Mouse (Mus musculus) heart, postnatal 36 days (tissue): ENCODE data around the gene Gda. TPM values are rescaled to one million over a fixed set of nuclear protein-coding genes. Genes with fewer than 3 reads are reported as not detected.

Source experiments
- DNase-seq, 2 experiments: peaks; one replicate each; pipeline ENCODE4 v3.0.0; 2021 to 2022
- intact Hi-C: fragments of 180-260 bp; cut with DNase I; formaldehyde crosslinking; loops from one replicate; pipeline ENCODE4 v1.15.1; 2025
- total RNA-seq, 2 experiments: library from RNA; stranded (reverse); gene quantifications; 2 replicates each; pipeline ENCODE4 v1.2.3; 2021

The Gda gene
- total RNA-seq, 2 experiments from 2014 or later, result 14.8 to 18.6 TPM

DNA sequence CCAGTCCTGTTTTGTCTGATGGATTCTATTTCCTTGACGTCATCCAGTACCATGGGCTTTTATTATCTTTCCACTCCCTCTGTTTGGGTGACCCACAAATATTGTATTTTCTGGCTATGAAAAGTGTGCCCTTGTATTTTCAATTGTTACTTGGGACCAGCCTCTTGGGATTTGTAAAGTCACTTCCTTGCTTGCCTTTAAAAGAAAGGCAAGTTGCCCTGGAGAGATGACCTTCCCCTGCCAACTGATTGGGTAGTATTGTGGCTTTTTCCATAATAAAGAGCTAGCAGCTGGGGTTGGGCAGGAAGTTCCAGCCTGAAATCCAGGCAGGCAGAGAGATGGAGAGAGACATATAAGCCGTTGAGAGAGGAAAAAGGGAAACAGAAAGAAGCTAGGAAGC, 91.5 kb downstream of the Gda start:
- intact Hi-C loops, result loop anchor here (5.0 kb wide), 1 partner anchor 76 kb away; no protein-coding TSS in a partner anchor
- no peak for DNase-seq

DNA sequence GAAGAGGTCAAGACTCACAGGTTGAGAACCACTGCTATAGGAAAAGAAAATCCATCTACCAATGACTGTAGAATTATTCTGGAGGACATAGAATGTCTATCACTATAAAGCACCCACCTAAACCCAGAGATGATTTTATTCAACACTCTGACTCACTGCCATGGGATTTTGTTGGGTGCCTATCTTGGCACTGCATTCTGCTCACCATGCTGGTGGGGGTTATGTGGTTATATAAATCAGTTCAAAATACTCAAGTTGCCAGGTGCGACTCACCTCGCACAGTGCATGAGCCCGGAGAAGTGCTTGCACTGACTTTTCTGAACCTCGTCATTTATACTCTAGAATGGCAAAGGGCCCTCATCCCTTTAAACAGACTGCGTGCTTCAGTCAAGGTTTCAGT, 94.0 kb downstream of the Gda start:
- no peak for DNase-seq
- intact Hi-C loops, result loop anchor here (10.0 kb wide), 1 partner anchor 276 kb away; the partner anchor contains the start of genes 1110059E24Rik and Abhd17b

DNA sequence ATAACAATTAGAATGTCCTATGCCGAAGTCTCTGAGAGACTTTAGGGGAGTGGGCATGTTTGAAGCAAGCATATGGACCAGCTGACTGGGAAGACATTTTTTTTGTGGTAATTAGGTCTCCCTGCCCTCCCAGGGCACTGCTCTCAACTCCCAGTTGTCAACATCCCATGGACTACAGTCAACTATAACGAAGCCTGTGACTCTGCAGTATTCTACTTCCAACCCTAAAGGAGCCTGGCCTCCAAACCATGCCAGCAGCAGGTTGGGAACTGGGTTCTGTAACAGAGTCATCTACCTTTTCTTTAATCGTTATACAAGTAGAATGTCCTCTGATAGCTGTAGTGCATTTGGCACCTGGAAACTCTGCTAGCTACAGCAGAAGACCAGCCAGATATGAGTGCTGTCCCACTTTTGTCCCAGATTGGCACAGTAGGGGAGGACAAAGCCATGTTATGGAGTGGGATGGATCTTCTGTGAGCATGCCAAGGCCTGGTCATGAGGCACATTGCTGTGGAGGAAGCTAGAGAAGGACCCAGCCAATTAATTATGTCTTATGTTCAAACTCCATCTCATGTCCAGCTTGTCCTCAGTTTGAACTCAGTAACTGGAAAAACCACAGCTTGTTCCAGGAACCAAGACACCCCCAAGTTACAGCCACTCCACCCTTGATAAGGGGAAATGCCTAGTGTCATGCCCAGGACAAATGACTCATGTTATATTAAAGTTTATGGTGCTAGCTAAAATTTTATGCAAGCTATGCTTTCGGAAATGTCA, 96.6 kb downstream of the Gda start:
- DNase-seq, result peak; percentile 34 to 40
- intact Hi-C loops, result loop anchor here (10.0 kb wide), 1 partner anchor 278 kb away; the partner anchor contains the start of genes 1110059E24Rik and Abhd17b

GRCm38 (mm10) chr19:21373073-21373755, 100.0 kb downstream of the Gda start:
- DNase-seq, result peak; percentile 34 to 43
- intact Hi-C loops, result loop anchor here (1.0 to 10.0 kb wide), 8 partner anchors 99 to 929 kb away; partner anchors contain the start of genes 1110059E24Rik, Abhd17b and Zfand5

DNA sequence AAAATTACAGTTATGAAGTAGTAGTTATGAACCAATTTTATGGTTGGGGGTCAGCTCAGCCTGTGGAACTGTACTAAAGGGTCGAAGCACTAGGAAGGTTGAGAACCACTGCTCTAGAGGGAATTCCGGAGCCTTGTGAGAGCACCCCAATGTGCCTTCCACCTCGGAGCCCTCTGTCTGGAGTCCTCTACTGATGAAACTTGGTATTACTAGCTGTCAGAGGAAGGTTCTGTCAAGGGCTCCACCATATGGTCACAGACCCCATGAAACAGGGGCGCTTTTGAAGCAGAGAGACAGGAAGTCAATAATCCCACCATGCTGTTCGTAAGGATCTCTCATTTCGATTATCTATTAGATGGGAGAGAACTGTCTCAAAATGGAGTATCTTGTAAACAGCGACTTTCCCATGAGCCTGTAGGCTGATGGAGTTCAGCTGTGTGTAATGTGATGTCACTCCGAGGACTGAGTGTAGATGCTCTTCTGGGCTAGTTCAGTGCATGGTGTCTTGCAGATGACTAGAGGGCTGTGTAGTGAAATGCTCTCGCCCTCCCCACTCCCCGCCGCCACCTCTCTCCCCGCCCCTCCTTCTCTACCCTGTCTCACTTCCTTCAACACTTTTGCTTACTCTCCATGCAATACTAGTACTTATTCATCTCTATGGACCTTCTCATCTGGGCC, 100.7 kb downstream of the Gda start:
- intact Hi-C loops, result loop anchor here (1.0 to 10.0 kb wide), 8 partner anchors 100 to 930 kb away; partner anchors contain the start of genes 1110059E24Rik, Abhd17b and Zfand5
- no peak for DNase-seq

GRCm38 (mm10) chr19:21371337-21371736, 101.9 kb downstream of the Gda start:
- no peak for DNase-seq
- intact Hi-C loops, result loop anchor here (5.0 to 10.0 kb wide), 3 partner anchors 99 to 931 kb away; partner anchors contain the start of genes 1110059E24Rik, Abhd17b and Zfand5

DNA sequence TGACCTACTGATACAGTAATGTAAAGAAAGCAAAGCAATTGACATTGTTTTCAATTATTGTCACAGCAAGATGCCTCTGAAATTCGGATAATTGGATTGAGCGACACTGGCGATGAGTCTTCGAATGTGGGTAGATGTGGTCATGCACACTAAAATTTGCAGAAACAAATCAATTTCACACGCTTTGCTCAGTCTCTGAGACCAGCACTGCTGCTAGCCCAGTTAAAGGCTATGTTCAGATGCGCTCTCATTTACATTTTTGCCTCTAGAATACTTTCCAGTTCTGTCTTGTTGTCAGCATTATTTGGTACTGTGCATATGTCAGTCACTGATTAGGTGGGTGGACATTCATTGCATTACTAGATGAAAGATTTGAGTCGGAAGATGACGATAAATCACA, 102.5 kb downstream of the Gda start:
- intact Hi-C loops, result loop anchor here (5.0 to 10.0 kb wide), 3 partner anchors 98 to 932 kb away; partner anchors contain the start of genes 1110059E24Rik, Abhd17b and Zfand5
- no peak for DNase-seq

- intact Hi-C loops, result no loop called here
- DNase-seq, result no peak
These were observed 104.1 kb downstream of the Gda start for GRCm38 (mm10) chr19:21369175-21369574.

GRCm38 (mm10) chr19:21368595-21368994, 104.7 kb downstream of the Gda start:
- no peak for DNase-seq
- intact Hi-C loops, result no loop called here

GRCm38 (mm10) chr19:21357792-21358191, 115.5 kb downstream of the Gda start:
- no peak for DNase-seq
- intact Hi-C loops, result no loop called here

- intact Hi-C loops, result no loop called here
These were observed 123.6 kb downstream of the Gda start for GRCm38 (mm10) chr19:21349634-21350033.

GRCm38 (mm10) chr19:21346646-21347045, 126.6 kb downstream of the Gda start:
- intact Hi-C loops, result no loop called here

More at GRCm38 (mm10) chr19:21349634-21350033, 123.6 kb downstream of the Gda start:
- DNase-seq, result no peak

More at GRCm38 (mm10) chr19:21346646-21347045, 126.6 kb downstream of the Gda start:
- no peak for DNase-seq

Other genes starting within 250 kb of the Gda start
- 100 to 1,000 TPM; 138 to 142 TPM for gene Zfand5, start 201.2 kb downstream of the Gda start, total RNA-seq
- 10 to 100 TPM; 12.0 to 15.7 TPM for gene 1110059E24Rik, start 179.5 kb upstream of the Gda start, total RNA-seq
- 10 to 100 TPM; 13.6 to 14.3 TPM for gene Abhd17b, start 179.7 kb upstream of the Gda start, total RNA-seq